Mouse (Mus musculus) hindbrain, embryonic 14.5 days (tissue): Measurements from ENCODE around the gene Slc6a1. TPM values are rescaled to one million over a fixed set of nuclear protein-coding genes. Genes with fewer than 3 reads are reported as not detected.
A peak's percentile ranks its signal among the peaks of the same experiment; 100 is the strongest.

ENCODE experiments used
- ATAC-seq: fragments of 200-750 bp; cut with Nextera tagmentation; 2 replicates; pipeline ENCODE4 v1.8.0; 2017; ENCODE audit warnings: moderate number of reproducible peaks, mild to moderate bottlenecking, moderate TSS enrichment, moderate library complexity; ENCODE audit not compliant: low FRiP score
- DNase-seq: peaks from one replicate; pipeline ENCODE4 v3.0.0-alpha.2; 2015; ENCODE audit warnings: low spot score
- H3K27ac ChIP-seq: fragments of 300-500 bp; sonication (generic); 2 replicates; pipeline ENCODE4 v1.5.1; 2014; ENCODE audit warnings: mild to moderate bottlenecking, moderate library complexity
- H3K27me3 ChIP-seq: fragments of 300-500 bp; sonication (generic); 2 replicates; pipeline ENCODE4 v1.6.1; 2014; ENCODE audit warnings: mild to moderate bottlenecking, low read length, mixed read lengths; ENCODE audit not compliant: control insufficient read depth, insufficient read depth
- H3K36me3 ChIP-seq: fragments of 300-500 bp; sonication (generic); replicated peaks from 2 replicates; pipeline ENCODE4 v1.6.1; 2014; ENCODE audit not compliant: control insufficient read depth, insufficient read depth
- H3K4me1 ChIP-seq: fragments of 300-500 bp; sonication (generic); replicated peaks from 2 replicates; pipeline ENCODE4 v1.6.1; 2014; ENCODE audit warnings: antibody characterized with exemption, low read length, mixed read lengths; ENCODE audit not compliant: control insufficient read depth, insufficient read depth
- H3K4me2 ChIP-seq: fragments of 300-500 bp; sonication (generic); replicated peaks from 2 replicates; pipeline ENCODE4 v1.6.1; 2014; ENCODE audit warnings: mild to moderate bottlenecking, moderate library complexity
- H3K4me3 ChIP-seq: fragments of 300-500 bp; sonication (generic); replicated peaks from 2 replicates; pipeline ENCODE4 v1.5.1; 2014; ENCODE audit warnings: mild to moderate bottlenecking, low read length
- H3K9ac ChIP-seq: fragments of 300-500 bp; sonication (generic); 2 replicates; pipeline ENCODE4 v1.6.1; 2014
- H3K9me3 ChIP-seq: fragments of 300-500 bp; sonication (generic); 2 replicates; pipeline ENCODE4 v1.6.1; 2016; ENCODE audit warnings: low read length; ENCODE audit not compliant: control insufficient read depth
- WGBS: fragments of 180-500 bp; shearing (Covaris S2); extraction: QIAGEN DNeasy Blood & Tissue Kit; methylation state at CpG from one replicate; pipeline ENCODE4 v1.1.7; 2014; 5-methylcytosine and 5-hydroxymethylcytosine counted together
- polyA plus RNA-seq: library from polyadenylated mRNA; unstranded; fragments of >200 nt; fragmentation: Nextera tagmentation; extraction: Ambion mirVana; gene quantifications from 2 replicates; pipeline ENCODE4 v1.2.1, GENCODE M21; 2014

The Slc6a1 gene
- 135 and 154 TPM in 2 replicates for polyA plus RNA-seq

DNA sequence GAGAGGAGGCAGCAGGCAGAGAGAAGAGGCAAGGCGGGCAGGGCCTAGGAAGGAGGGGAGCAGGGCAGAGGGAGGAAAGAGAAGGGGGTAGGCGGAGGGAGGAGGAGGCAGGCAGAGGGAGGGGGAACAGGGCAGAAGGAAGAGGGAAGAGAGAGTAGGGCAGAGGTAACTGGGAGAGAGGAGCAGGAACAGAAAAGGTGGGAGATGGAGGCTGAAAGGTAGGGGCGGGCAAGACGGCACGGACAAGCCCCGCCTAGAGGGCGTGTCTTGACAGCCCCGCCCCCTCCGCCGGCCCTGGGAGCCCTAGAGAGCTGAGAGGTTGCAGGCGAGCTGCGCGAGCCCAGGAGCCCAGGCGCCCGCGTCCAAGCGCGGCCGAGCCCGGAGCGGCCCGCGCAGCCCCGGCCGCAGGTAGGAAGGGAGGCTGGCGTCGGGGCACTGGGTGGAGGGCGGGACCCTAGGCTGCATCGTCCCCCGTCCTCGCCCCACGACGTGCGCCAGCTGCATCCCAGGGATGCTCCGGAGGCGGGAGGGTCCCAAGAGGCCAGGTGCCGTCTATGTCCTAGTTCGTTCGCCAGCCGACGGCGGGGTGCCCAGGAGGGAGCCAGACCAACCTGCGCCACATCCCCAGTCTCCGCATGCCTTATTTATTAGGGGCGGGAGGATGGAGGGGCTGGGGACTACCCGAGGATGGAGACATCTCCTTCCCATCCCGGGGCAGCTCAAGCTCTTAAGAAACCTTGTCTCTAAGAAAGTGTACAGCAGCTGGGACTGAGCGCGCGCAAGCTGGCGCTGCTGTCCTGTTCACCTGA lies at the start of gene Slc6a1:
Gene Slc6a1 (plus strand): TSS at position 167 of the 809 bp plus-strand sequence.
- Histone ChIP-seq H3K27me3 (0 out of 2 replicates have a peak, but pooled peaks cover 7% of the 10 kb centered on the region), H3K4me3 (peak within 1 kb of the TSS; percentile 82), H3K4me1 (peaks cover 48% of the 10 kb centered on the region), H3K9ac (peak within 1 kb of the TSS; percentile 92), H3K36me3 (no peaks in the 10 kb centered on the region), H3K4me2 (peak within 1 kb of the TSS; percentile 55), H3K27ac (peak within 1 kb of the TSS; percentile 84), H3K9me3 (no peaks in the 10 kb centered on the region)
- peak; percentile 93 for ATAC-seq
- under 1% methylated on average over 49 of the region's 51 CpGs for WGBS
- DNase-seq: peak; percentile 76

DNA sequence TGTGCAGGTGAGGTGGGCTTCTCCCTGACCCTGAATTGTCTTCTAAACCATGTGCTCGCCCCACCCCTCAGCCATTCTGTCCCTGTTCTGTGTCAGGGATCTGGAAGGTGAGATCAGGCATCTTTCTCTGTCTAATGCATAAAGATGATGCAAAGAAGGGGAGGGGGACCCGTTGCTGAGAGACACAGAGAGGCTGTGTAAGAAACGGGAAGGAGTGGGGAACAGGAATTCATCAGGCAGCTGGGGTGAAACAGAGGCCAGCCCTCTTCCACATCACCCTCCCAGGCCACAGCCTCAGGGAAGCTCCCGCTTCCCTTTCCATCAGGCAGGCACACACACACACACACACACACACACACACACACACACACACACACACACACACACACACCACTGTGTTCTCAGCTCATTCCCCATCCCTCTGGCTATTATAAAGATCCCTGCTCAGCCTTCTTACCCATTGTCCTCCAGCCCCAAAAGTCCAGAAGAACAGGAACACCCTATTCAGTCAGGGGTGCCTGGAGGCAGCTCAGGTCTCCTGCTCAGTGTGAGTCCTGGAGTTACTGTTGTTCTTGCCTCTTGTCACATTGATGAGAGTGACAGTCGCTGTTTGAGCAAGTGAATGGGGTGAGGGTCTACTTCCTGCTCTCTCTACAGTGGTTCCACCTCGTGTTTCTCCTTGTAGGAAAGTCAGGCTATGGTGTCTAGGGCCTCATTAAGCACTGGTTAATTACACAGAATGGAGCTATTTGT lies 43.4 kb upstream of the Slc6a1 start:
- 15% methylated on average over 5 of the region's 6 CpGs for WGBS
- DNase-seq: peak; percentile 51
- H3K4me1 ChIP-seq: peaks cover 20% of the 10 kb centered on the region
- H3K9me3 ChIP-seq: no peaks in the 10 kb centered on the region
- H3K27ac ChIP-seq: peak overlapping the region; percentile 38
- H3K4me3 ChIP-seq: no peak overlapping the region
- H3K36me3 ChIP-seq: no peaks in the 10 kb centered on the region
- peak; percentile 67; the same call in 1 of the 2 replicates for ATAC-seq
- H3K9ac ChIP-seq: no peak overlapping the region
- H3K27me3 ChIP-seq: no peaks in the 10 kb centered on the region
- H3K4me2 ChIP-seq: no peak overlapping the region

- Histone ChIP-seq H3K27ac (no peak overlapping the region), H3K9ac (no peak overlapping the region), H3K27me3 (no peaks in the 10 kb centered on the region), H3K9me3 (no peaks in the 10 kb centered on the region), H3K4me1 (no peaks in the 10 kb centered on the region), H3K4me3 (no peak overlapping the region), H3K4me2 (no peak overlapping the region), H3K36me3 (no peaks in the 10 kb centered on the region)
- no peak for ATAC-seq
- WGBS: 73% methylated on average over 11 of the region's 11 CpGs
- no peak for DNase-seq
Observed at GRCm38 (mm10) chr6:114245665-114246064, 36.8 kb upstream of the Slc6a1 start.

DNA sequence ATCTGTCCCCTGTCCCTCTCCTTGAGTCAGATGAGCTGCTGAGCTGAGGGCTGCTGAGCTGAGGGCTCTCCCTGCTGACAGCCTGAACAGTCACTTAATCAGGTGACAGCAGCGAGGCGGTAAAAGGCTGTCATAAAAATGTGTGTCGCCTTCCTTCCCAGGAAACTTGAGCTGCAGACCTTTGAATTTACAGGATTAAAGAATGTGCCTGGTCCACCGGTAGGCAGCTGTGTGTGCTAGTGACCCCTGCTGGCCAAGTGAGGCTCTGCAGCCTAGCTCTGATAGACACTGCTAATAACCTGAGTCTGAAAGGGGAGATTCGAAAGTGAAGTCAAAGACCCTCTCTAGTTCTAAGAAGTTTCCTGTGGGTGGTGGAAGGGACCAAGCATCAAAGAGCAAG lies 32.1 kb upstream of the Slc6a1 start:
- H3K4me2 ChIP-seq: no peak overlapping the region
- H3K27me3 ChIP-seq: no peaks in the 10 kb centered on the region
- 7% methylated on average over 5 of the region's 5 CpGs for WGBS
- no peaks in the 10 kb centered on the region for H3K4me1 ChIP-seq
- no peak overlapping the region for H3K4me3 ChIP-seq
- ATAC-seq: peak; percentile 73; the same call in 1 of the 2 replicates
- H3K36me3 ChIP-seq: no peaks in the 10 kb centered on the region
- peak; percentile 89 for DNase-seq
- no peak overlapping the region for H3K9ac ChIP-seq
- H3K27ac ChIP-seq: no peak overlapping the region
- H3K9me3 ChIP-seq: no peaks in the 10 kb centered on the region

DNA sequence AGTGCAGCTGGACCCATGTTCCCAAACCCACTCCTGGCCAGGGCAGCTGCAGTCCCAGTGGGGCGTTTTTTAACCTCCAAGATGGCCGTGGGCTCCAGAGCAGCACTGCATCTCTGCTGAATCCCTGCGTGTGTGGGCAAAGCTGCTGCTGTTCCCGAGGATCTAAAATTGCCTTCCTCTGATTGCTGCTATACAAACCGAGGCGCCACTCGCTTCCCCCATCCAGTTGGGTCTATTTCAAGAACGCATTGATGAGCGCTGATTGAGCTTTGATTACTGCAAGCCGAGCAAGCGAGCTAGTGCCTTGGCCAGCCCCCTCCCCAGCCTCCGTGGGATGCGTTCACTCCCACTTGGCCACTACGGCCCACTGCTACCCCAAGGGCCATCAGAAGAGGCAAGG lies 27.5 kb upstream of the Slc6a1 start:
- H3K27ac ChIP-seq: no peak overlapping the region

GRCm38 (mm10) chr6:114257762-114258361 lies 24.6 kb upstream of the Slc6a1 start:
- H3K9me3 ChIP-seq: no peaks in the 10 kb centered on the region
- H3K4me2 ChIP-seq: no peak overlapping the region
- 95% methylated on average over 1 of the region's 1 CpGs for WGBS
- no peaks in the 10 kb centered on the region for H3K36me3 ChIP-seq
- H3K27me3 ChIP-seq: no peaks in the 10 kb centered on the region
- H3K4me3 ChIP-seq: no peak overlapping the region
- no peak overlapping the region for H3K9ac ChIP-seq
- DNase-seq: no peak
- ATAC-seq: peak; percentile 45; the same call in 1 of the 2 replicates
- H3K4me1 ChIP-seq: peaks cover 32% of the 10 kb centered on the region
- H3K27ac ChIP-seq: peak overlapping the region; percentile 74

More for the DNA sequence above, 27.5 kb upstream of the Slc6a1 start:
- ATAC-seq: no peak
- H3K9me3 ChIP-seq: no peaks in the 10 kb centered on the region
- no peaks in the 10 kb centered on the region for H3K27me3 ChIP-seq
- no peaks in the 10 kb centered on the region for H3K36me3 ChIP-seq
- H3K4me3 ChIP-seq: no peak overlapping the region
- H3K4me2 ChIP-seq: no peak overlapping the region
- no peak for DNase-seq
- whole genome bisulfite sequencing: 71% methylated on average over 14 of the region's 14 CpGs
- peaks cover 28% of the 10 kb centered on the region for H3K4me1 ChIP-seq
- no peak overlapping the region for H3K9ac ChIP-seq

- ATAC-seq: no peak
- Histone ChIP-seq H3K9me3 (no peaks in the 10 kb centered on the region), H3K4me1 (peaks cover 32% of the 10 kb centered on the region), H3K27me3 (no peaks in the 10 kb centered on the region), H3K36me3 (no peaks in the 10 kb centered on the region), H3K4me3 (no peak overlapping the region), H3K27ac (peak overlapping the region; percentile 74), H3K9ac (no peak overlapping the region), H3K4me2 (no peak overlapping the region)
- no peak for DNase-seq
- 39% methylated on average over 3 of the region's 3 CpGs for WGBS
Observed at GRCm38 (mm10) chr6:114258661-114259193, 23.7 kb upstream of the Slc6a1 start.

- no peak overlapping the region for H3K4me2 ChIP-seq
- DNase-seq: peak; percentile 40
- WGBS: 44% methylated on average over 6 of the region's 6 CpGs
- H3K4me3 ChIP-seq: no peak overlapping the region
- H3K27ac ChIP-seq: 0 out of 2 replicates have a peak overlapping the region, but pooled peaks have one; percentile 35
- no peaks in the 10 kb centered on the region for H3K9me3 ChIP-seq
- H3K27me3 ChIP-seq: no peaks in the 10 kb centered on the region
- H3K9ac ChIP-seq: no peak overlapping the region
- ATAC-seq: peak; percentile 42; the same call in 1 of the 2 replicates
- peaks cover 38% of the 10 kb centered on the region for H3K4me1 ChIP-seq
- no peaks in the 10 kb centered on the region for H3K36me3 ChIP-seq
Observed at GRCm38 (mm10) chr6:114261609-114262008, 20.8 kb upstream of the Slc6a1 start.
